Mouse (Mus musculus) lung, adult 2 months (tissue): ENCODE results near the gene Gpr26. TPM values are rescaled to one million over a fixed set of nuclear protein-coding genes. Genes with fewer than 3 reads are reported as not detected.

ENCODE experiments used
- DNase-seq: peaks from one replicate; pipeline ENCODE4 v3.0.0; 2022
- H3K4me1 ChIP-seq: fragments of 200-500 bp; 2 replicates; pipeline ENCODE4 v1.6.1; 2011; ENCODE audit warnings: low read length; ENCODE audit not compliant: control insufficient read depth, insufficient read depth
- H3K4me3 ChIP-seq: fragments of 200-500 bp; replicated peaks from 2 replicates; pipeline ENCODE3; 2011; ENCODE audit warnings: low read depth, mild to moderate bottlenecking, control low read depth, low read length; ENCODE audit errors: extremely low read depth
- CTCF ChIP-seq: fragments of 200-500 bp; IDR thresholded peaks from 2 replicates; pipeline ENCODE4 v1.5.1; 2011; ENCODE audit warnings: mild to moderate bottlenecking, low read length, control low read depth; ENCODE audit not compliant: insufficient read depth
- POLR2A ChIP-seq: fragments of 200-500 bp; IDR thresholded peaks from 2 replicates; pipeline ENCODE4 v1.6.1; 2011; ENCODE audit warnings: low read depth, mild to moderate bottlenecking, control low read depth, low read length, borderline replicate concordance; ENCODE audit errors: extremely low read depth
- WGBS: fragments of 180-500 bp; shearing (Covaris S2); methylation state at CpG from one replicate; pipeline ENCODE4 v1.1.7; 2018; 5-methylcytosine and 5-hydroxymethylcytosine counted together
- polyA plus RNA-seq: library from polyadenylated mRNA; depleted of rRNA; stranded (reverse); fragments of >200 nt; gene quantifications from 2 replicates; pipeline ENCODE4 v1.2.3, GENCODE M21; 2012; rRNA removed

The Gpr26 gene
- not detected in 2 replicates for polyA plus RNA-seq

GRCm38 (mm10) chr7:131966023-131966915 lies at the start of gene Gpr26:
Gene Gpr26 (plus strand): TSS chr7:131966460.
- 4% methylated on average over 32 of the region's 32 CpGs for WGBS
- TF ChIP-seq CTCF = no peak
- no peak for TF ChIP-seq POLR2A

DNA sequence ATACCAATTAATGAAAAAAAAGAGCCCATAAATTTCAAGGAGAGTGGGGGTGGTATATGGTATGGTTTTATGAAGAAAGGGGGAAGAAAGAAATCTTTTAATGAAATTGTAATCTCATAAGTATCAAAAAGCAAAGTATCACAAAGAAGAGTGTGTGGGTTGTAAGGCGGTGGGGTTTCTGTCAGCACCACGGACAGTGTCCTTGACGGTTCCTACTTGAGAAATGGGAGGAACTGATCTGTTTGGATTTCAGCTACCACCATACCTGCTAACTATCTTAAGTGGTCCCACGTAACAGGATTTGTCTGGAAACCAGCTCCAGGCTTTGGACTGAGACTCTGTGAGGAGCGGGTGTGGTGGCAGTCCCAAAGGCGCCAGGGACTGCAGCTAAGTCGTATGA lies 48.9 kb upstream of the Gpr26 start:
- no peak for DNase-seq
- 37% methylated on average over 7 of the region's 7 CpGs for WGBS
- TF ChIP-seq CTCF = no peak
- no peak for TF ChIP-seq POLR2A
- Histone ChIP-seq H3K4me3 (no peak overlapping the region), H3K4me1 (no peaks in the 10 kb centered on the region)

More at GRCm38 (mm10) chr7:131966023-131966915, at the start of gene Gpr26:
- DNase-seq = no peak
- no peaks in the 10 kb centered on the region for H3K4me1 ChIP-seq
- H3K4me3 ChIP-seq = no peak within 1 kb of the TSS

GRCm38 (mm10) chr7:131927288-131928050 lies 38.8 kb upstream of the Gpr26 start:
- WGBS = 51% methylated on average over 9 of the region's 9 CpGs
- TF ChIP-seq CTCF (no peak), POLR2A (no peak)
- no peak overlapping the region for H3K4me3 ChIP-seq
- no peak for DNase-seq
- H3K4me1 ChIP-seq = no peaks in the 10 kb centered on the region

- 78% methylated on average over 3 of the region's 3 CpGs for WGBS
- DNase-seq = no peak
Measured at GRCm38 (mm10) chr7:131937611-131938010, 28.6 kb upstream of the Gpr26 start.

GRCm38 (mm10) chr7:131951131-131951530 lies 15.1 kb upstream of the Gpr26 start:
- WGBS = 83% methylated on average over 5 of the region's 5 CpGs
- Histone ChIP-seq H3K4me3 (no peak overlapping the region), H3K4me1 (no peaks in the 10 kb centered on the region)
- no peak for DNase-seq
- TF ChIP-seq CTCF (no peak), POLR2A (no peak)

More at GRCm38 (mm10) chr7:131937611-131938010, 28.6 kb upstream of the Gpr26 start:
- Histone ChIP-seq H3K4me1 (no peaks in the 10 kb centered on the region), H3K4me3 (no peak overlapping the region)
- TF ChIP-seq POLR2A (no peak), CTCF (no peak)

DNA sequence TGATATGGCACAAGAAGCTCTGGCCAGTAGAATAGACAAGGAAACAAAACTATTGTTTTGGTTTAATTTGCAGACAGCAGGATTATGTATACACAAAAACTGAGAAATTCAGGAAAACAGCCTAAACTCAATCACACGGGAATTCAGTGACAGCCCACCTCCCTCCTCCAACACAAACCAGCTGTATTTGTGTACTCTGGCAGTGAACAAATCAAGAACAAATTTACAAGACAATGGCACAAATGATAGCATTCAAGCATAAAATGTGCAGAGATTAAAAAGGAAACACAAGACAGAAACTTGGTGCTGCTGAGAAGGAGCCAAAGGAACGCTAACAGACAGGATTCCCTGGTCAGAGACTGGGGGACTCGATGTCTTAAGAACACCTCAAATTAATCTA lies 12.9 kb upstream of the Gpr26 start:
- 57% methylated on average over 3 of the region's 3 CpGs for WGBS
- Histone ChIP-seq H3K4me3 (no peak overlapping the region), H3K4me1 (no peaks in the 10 kb centered on the region)
- no peak for DNase-seq
- TF ChIP-seq CTCF = no peak
- TF ChIP-seq POLR2A = no peak

DNA sequence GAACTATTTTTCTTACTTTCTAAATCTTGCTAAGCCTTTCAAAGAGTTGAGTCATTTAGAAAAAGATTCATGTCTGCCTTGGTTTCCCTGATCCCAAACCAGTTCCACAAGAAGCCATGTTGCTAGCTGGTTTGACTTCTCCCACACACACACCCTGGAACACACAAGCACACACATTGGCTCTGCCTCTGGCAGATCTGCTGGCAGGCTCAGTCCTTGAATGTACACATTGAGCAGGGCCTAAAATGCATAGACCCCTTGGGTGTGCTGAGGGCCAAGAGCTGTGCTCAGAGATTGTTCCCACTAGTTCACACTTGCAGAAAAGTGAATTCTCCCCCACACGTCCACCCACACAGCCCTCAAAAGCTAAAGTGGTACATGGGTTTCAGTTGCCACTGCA lies 7.6 kb upstream of the Gpr26 start:
- Histone ChIP-seq H3K4me3 (no peak overlapping the region), H3K4me1 (no peaks in the 10 kb centered on the region)
- TF ChIP-seq CTCF = no peak
- no peak for TF ChIP-seq POLR2A
- DNase-seq = no peak
- 75% methylated on average over 1 of the region's 1 CpGs for WGBS

GRCm38 (mm10) chr7:131960551-131960950 lies 5.7 kb upstream of the Gpr26 start:
- no peaks in the 10 kb centered on the region for H3K4me1 ChIP-seq
- TF ChIP-seq CTCF = no peak
- no peak for TF ChIP-seq POLR2A
- no peak for DNase-seq

GRCm38 (mm10) chr7:131966916-131967494 lies 745 bp downstream of the Gpr26 start:
- DNase-seq = no peak
- Histone ChIP-seq H3K4me3 (no peak overlapping the region), H3K4me1 (no peaks in the 10 kb centered on the region)
- no peak for TF ChIP-seq POLR2A
- no peak for TF ChIP-seq CTCF
- 10% methylated on average over 57 of the region's 57 CpGs for whole genome bisulfite sequencing

More at GRCm38 (mm10) chr7:131960551-131960950, 5.7 kb upstream of the Gpr26 start:
- WGBS = 26% methylated on average over 6 of the region's 6 CpGs
- no peak overlapping the region for H3K4me3 ChIP-seq
